Mouse (Mus musculus) MEL (cell line): ENCODE data around the gene Vps9d1. TPM values are rescaled to one million over a fixed set of nuclear protein-coding genes. Genes with fewer than 3 reads are reported as not detected.

Source experiments
- DNase-seq: peaks from one replicate; pipeline ENCODE4 v3.0.0; 2011; ENCODE audit warnings: low read depth, low spot score
- H3K27ac ChIP-seq: 2 replicates; pipeline ENCODE4 v1.5.1; 2012; ENCODE audit warnings: low read depth, mild to moderate bottlenecking, control low read depth, low read length, moderate library complexity; ENCODE audit not compliant: control insufficient read depth
- H3K27me3 ChIP-seq, 2 experiments: fragments of 150-350 bp in 1 of 2; sonication (generic) in 1 of 2; 2 replicates each; pipeline ENCODE4 v1.6.1; 2012; ENCODE audit warnings: low read length in 2 of 2, mild to moderate bottlenecking in 2 of 2, improper control_type of control experiment in 1 of 2, moderate library complexity in 1 of 2; ENCODE audit not compliant: insufficient read depth in 2 of 2, control insufficient read depth in 1 of 2
- H3K36me3 ChIP-seq, 2 experiments: 2 replicates each; pipeline ENCODE4 v1.6.1; 2012 to 2014; ENCODE audit warnings: low read length in 2 of 2, improper control_type of control experiment in 1 of 2, inconsistent platforms in 1 of 2, mild to moderate bottlenecking in 1 of 2; ENCODE audit not compliant: insufficient read depth in 2 of 2, control insufficient read depth in 1 of 2
- H3K4me1 ChIP-seq, 2 experiments: fragments of 150-350 bp in 1 of 2; sonication (generic) in 1 of 2; 2 replicates each; pipeline ENCODE4 v1.6.1; 2012; ENCODE audit warnings: low read length in 2 of 2, improper control_type of control experiment in 1 of 2, mild to moderate bottlenecking in 1 of 2; ENCODE audit not compliant: insufficient read depth in 2 of 2, control insufficient read depth in 1 of 2
- H3K4me3 ChIP-seq, 2 experiments: fragments of 150-350 bp in 1 of 2; sonication (generic) in 1 of 2; 2 replicates each; pipeline ENCODE4 v1.5.1; 2012; ENCODE audit warnings: low read depth in 2 of 2, low read length in 2 of 2, mild to moderate bottlenecking in 2 of 2, moderate library complexity in 2 of 2, control low read depth in 1 of 2, improper control_type of control experiment in 1 of 2; ENCODE audit not compliant: control insufficient read depth in 1 of 2, insufficient read depth in 1 of 2
- H3K79me2 ChIP-seq: 2 replicates; pipeline ENCODE4 v1.6.1; 2012; ENCODE audit warnings: mild to moderate bottlenecking, low read length, moderate library complexity; ENCODE audit not compliant: control insufficient read depth, poor library complexity, insufficient read depth
- H3K9ac ChIP-seq: 2 replicates; pipeline ENCODE4 v1.6.1; 2012; ENCODE audit warnings: low read depth, mild to moderate bottlenecking, control low read depth, low read length, moderate library complexity; ENCODE audit not compliant: control insufficient read depth, poor library complexity, severe bottlenecking
- H3K9me3 ChIP-seq: fragments of 150-350 bp; sonication (generic); replicated peaks from 2 replicates; pipeline ENCODE4 v1.6.1; 2012; ENCODE audit warnings: mild to moderate bottlenecking, low read length, improper control_type of control experiment, moderate library complexity; ENCODE audit not compliant: insufficient read depth
- CHD1 ChIP-seq: IDR thresholded peaks from 2 replicates; pipeline ENCODE4 v1.6.1; 2012; ENCODE audit warnings: low read depth, mild to moderate bottlenecking, inconsistent platforms, low read length, improper control_type of control experiment
- CHD2 ChIP-seq: IDR thresholded peaks from 2 replicates; pipeline ENCODE4 v1.6.1; 2011; ENCODE audit warnings: low read length, improper control_type of control experiment
- ELF1 ChIP-seq: IDR thresholded peaks from 2 replicates; pipeline ENCODE4 v1.6.1; 2014; ENCODE audit warnings: low read depth, mild to moderate bottlenecking, inconsistent platforms, low read length, improper control_type of control experiment, moderate library complexity
- GABPA ChIP-seq: IDR thresholded peaks from 2 replicates; pipeline ENCODE4 v1.6.1; 2012; ENCODE audit warnings: low read depth, mild to moderate bottlenecking, inconsistent platforms, low read length, improper control_type of control experiment, moderate library complexity
- HCFC1 ChIP-seq: IDR thresholded peaks from 2 replicates; pipeline ENCODE4 v1.6.1; 2012; ENCODE audit warnings: low read depth, mild to moderate bottlenecking, inconsistent platforms, low read length, improper control_type of control experiment, moderate library complexity
- MAFK ChIP-seq: IDR thresholded peaks from 2 replicates; pipeline ENCODE4 v1.6.1; 2011; ENCODE audit warnings: low read depth, mild to moderate bottlenecking, low read length, improper control_type of control experiment, borderline replicate concordance
- MAZ ChIP-seq: IDR thresholded peaks from 2 replicates; pipeline ENCODE4 v1.6.1; 2012; ENCODE audit warnings: low read depth, mild to moderate bottlenecking, inconsistent platforms, low read length, improper control_type of control experiment
- MEF2A ChIP-seq: IDR thresholded peaks from 2 replicates; pipeline ENCODE4 v1.6.1; 2014; ENCODE audit warnings: low read depth, mild to moderate bottlenecking, inconsistent platforms, low read length, improper control_type of control experiment; ENCODE audit not compliant: poor library complexity, insufficient replicate concordance, severe bottlenecking; ENCODE audit errors: extremely low read depth
- MXI1 ChIP-seq: IDR thresholded peaks from 2 replicates; pipeline ENCODE4 v1.6.1; 2011; ENCODE audit warnings: mild to moderate bottlenecking, low read depth, low read length, improper control_type of control experiment
- NELFE ChIP-seq: IDR thresholded peaks from 2 replicates; pipeline ENCODE4 v1.6.1; 2011; ENCODE audit warnings: low read depth, low read length, improper control_type of control experiment
- POLR2A ChIP-seq, 2 experiments: IDR thresholded peaks; 2 replicates each; pipeline ENCODE4 v1.6.1; 2011 to 2012; ENCODE audit warnings: low read length in 2 of 2, mild to moderate bottlenecking in 2 of 2, control low read depth in 1 of 2, improper control_type of control experiment in 1 of 2, low read depth in 1 of 2, moderate library complexity in 1 of 2; ENCODE audit not compliant: control insufficient read depth in 1 of 2, insufficient read depth in 1 of 2, poor library complexity in 1 of 2
- POLR2AphosphoS2 ChIP-seq: IDR thresholded peaks from 2 replicates; pipeline ENCODE4 v1.6.1; 2011; ENCODE audit warnings: low read length, improper control_type of control experiment
- SIN3A ChIP-seq: IDR thresholded peaks from 2 replicates; pipeline ENCODE4 v1.6.1; 2012; ENCODE audit warnings: low read length, improper control_type of control experiment, inconsistent platforms
- TCF12 ChIP-seq: IDR thresholded peaks from 2 replicates; pipeline ENCODE4 v1.6.1; 2014; ENCODE audit warnings: low read depth, mild to moderate bottlenecking, inconsistent platforms, low read length, improper control_type of control experiment, moderate library complexity
- UBTF ChIP-seq: IDR thresholded peaks from 2 replicates; pipeline ENCODE4 v1.6.1; 2012; ENCODE audit warnings: low read depth, mild to moderate bottlenecking, inconsistent platforms, low read length, improper control_type of control experiment, moderate library complexity, borderline replicate concordance; ENCODE audit not compliant: insufficient read depth
- USF1 ChIP-seq: IDR thresholded peaks from 2 replicates; pipeline ENCODE4 v1.6.1; 2014; ENCODE audit warnings: low read depth, mild to moderate bottlenecking, inconsistent platforms, low read length, improper control_type of control experiment, moderate library complexity
- ZKSCAN1 ChIP-seq: IDR thresholded peaks from 2 replicates; pipeline ENCODE4 v1.6.1; 2012; ENCODE audit warnings: low read depth, mild to moderate bottlenecking, inconsistent platforms, low read length, improper control_type of control experiment, moderate library complexity
- ZMIZ1 ChIP-seq: IDR thresholded peaks from 2 replicates; pipeline ENCODE4 v1.6.1; 2012; ENCODE audit warnings: low read depth, mild to moderate bottlenecking, inconsistent platforms, low read length, improper control_type of control experiment, moderate library complexity
- ZNF384 ChIP-seq: IDR thresholded peaks from 2 replicates; pipeline ENCODE4 v1.6.1; 2012; ENCODE audit warnings: low read depth, mild to moderate bottlenecking, inconsistent platforms, low read length, improper control_type of control experiment
- polyA plus RNA-seq, 2 experiments: library from polyadenylated mRNA; stranded (reverse) in 1 of 2; unstranded in 1 of 2; fragments of >175 nt in 1 of 2; fragments of >200 nt in 1 of 2; gene quantifications; 2 replicates each; pipeline versions ENCODE4 v1.2.1 to v1.2.4; 2012; ENCODE audit warnings: low replicate concordance in 2 of 2, low read depth in 1 of 2; ENCODE audit not compliant: insufficient read length in 2 of 2, insufficient read depth in 1 of 2, missing spikeins in 1 of 2
- total RNA-seq: library from RNA; depleted of rRNA; stranded (reverse); fragments of 300-350 nt; gene quantifications from 2 replicates; pipeline ENCODE4 v1.2.3, GENCODE M21; 2012; rRNA removed

Gene Vps9d1
- total RNA-seq (3.0 and 4.4 TPM in 2 replicates), polyA plus RNA-seq (10 to 100 TPM in 1 of 2 experiments, not detected in 1; 12.2 TPM)

GRCm38 (mm10) chr8:123254099-123254885, at the start of gene Vps9d1, which contains the start of gene Zfp276:
TSS of gene Vps9d1 (minus strand) at chr8:123254348.
TSS of gene Zfp276 (plus strand) at chr8:123254195.
- TF ChIP-seq NELFE (peak; percentile 64), UBTF (peak; percentile 77; the same call in 1 of the 2 replicates), CHD1 (0 out of 2 replicates have a peak, but pooled peaks have one; percentile 51), ZMIZ1 (no peak; the same call in 1 of the 2 replicates), CHD2 (no peak), HCFC1 (peak; percentile 87), SIN3A (peak; percentile 70; the same call in 1 of the 2 replicates), USF1 (no peak), ELF1 (peak; percentile 39; the same call in 1 of the 2 replicates), MAFK (no peak), POLR2AphosphoS2 (peak; percentile 50; the same call in 1 of the 2 replicates), GABPA (no peak), ZKSCAN1 (no peak), MAZ (no peak), TCF12 (peak; percentile 49), MXI1 (0 out of 2 replicates have a peak, but pooled peaks have one; percentile 2), POLR2A (IDR thresholded peaks at IDR 0.05; ENCODE audit: control insufficient read depth in 1 of 2, insufficient read depth in 1 of 2, low read depth in 1 of 2, low read length in 2 of 2, poor library complexity in 1 of 2) (peak in 1 of 2 experiments; percentile 68; a peak in 1 of 4 replicates), ZNF384 (no peak), MEF2A (no peak)
- H3K9me3 ChIP-seq = no peaks in the 10 kb centered on the region
- peaks cover 0 to 16% of the 10 kb centered on the region in 2 experiments; a peak in 2 of 4 replicates for H3K4me1 ChIP-seq
- DNase-seq = peak; percentile 88
- H3K27me3 ChIP-seq = no peaks in the 10 kb centered on the region
- peaks cover 0 to 9% of the 10 kb centered on the region in 2 experiments; a peak in 2 of 4 replicates for H3K36me3 ChIP-seq
- peak within 1 kb of the TSS; percentile 29; the same call in 1 of the 2 replicates for H3K27ac ChIP-seq
- peaks cover 13% of the 10 kb centered on the region for H3K79me2 ChIP-seq
- peak within 1 kb of the TSS; percentile 84 to 98 for H3K4me3 ChIP-seq
- H3K9ac ChIP-seq = peak within 1 kb of the TSS; percentile 96
